Mouse (Mus musculus) MEL (cell line): ENCODE results near the gene Gsn. TPM values are rescaled to one million over a fixed set of nuclear protein-coding genes. Genes with fewer than 3 reads are reported as not detected.

ENCODE experiments used
- DNase-seq: peaks from one replicate; pipeline ENCODE4 v3.0.0; 2011; ENCODE audit warnings: low read depth, low spot score
- H3K27ac ChIP-seq: 2 replicates; pipeline ENCODE4 v1.5.1; 2012; ENCODE audit warnings: low read depth, mild to moderate bottlenecking, control low read depth, low read length, moderate library complexity; ENCODE audit not compliant: control insufficient read depth
- H3K27me3 ChIP-seq, 2 experiments: fragments of 150-350 bp in 1 of 2; sonication (generic) in 1 of 2; 2 replicates each; pipeline ENCODE4 v1.6.1; 2012; ENCODE audit warnings: low read length in 2 of 2, mild to moderate bottlenecking in 2 of 2, improper control_type of control experiment in 1 of 2, moderate library complexity in 1 of 2; ENCODE audit not compliant: insufficient read depth in 2 of 2, control insufficient read depth in 1 of 2
- H3K36me3 ChIP-seq, 2 experiments: 2 replicates each; pipeline ENCODE4 v1.6.1; 2012 to 2014; ENCODE audit warnings: low read length in 2 of 2, improper control_type of control experiment in 1 of 2, inconsistent platforms in 1 of 2, mild to moderate bottlenecking in 1 of 2; ENCODE audit not compliant: insufficient read depth in 2 of 2, control insufficient read depth in 1 of 2
- H3K4me1 ChIP-seq, 2 experiments: fragments of 150-350 bp in 1 of 2; sonication (generic) in 1 of 2; 2 replicates each; pipeline ENCODE4 v1.6.1; 2012; ENCODE audit warnings: low read length in 2 of 2, improper control_type of control experiment in 1 of 2, mild to moderate bottlenecking in 1 of 2; ENCODE audit not compliant: insufficient read depth in 2 of 2, control insufficient read depth in 1 of 2
- H3K4me3 ChIP-seq, 2 experiments: fragments of 150-350 bp in 1 of 2; sonication (generic) in 1 of 2; 2 replicates each; pipeline ENCODE4 v1.5.1; 2012; ENCODE audit warnings: low read depth in 2 of 2, low read length in 2 of 2, mild to moderate bottlenecking in 2 of 2, moderate library complexity in 2 of 2, control low read depth in 1 of 2, improper control_type of control experiment in 1 of 2; ENCODE audit not compliant: control insufficient read depth in 1 of 2, insufficient read depth in 1 of 2
- H3K79me2 ChIP-seq: 2 replicates; pipeline ENCODE4 v1.6.1; 2012; ENCODE audit warnings: mild to moderate bottlenecking, low read length, moderate library complexity; ENCODE audit not compliant: control insufficient read depth, poor library complexity, insufficient read depth
- H3K9ac ChIP-seq: 2 replicates; pipeline ENCODE4 v1.6.1; 2012; ENCODE audit warnings: low read depth, mild to moderate bottlenecking, control low read depth, low read length, moderate library complexity; ENCODE audit not compliant: control insufficient read depth, poor library complexity, severe bottlenecking
- H3K9me3 ChIP-seq: fragments of 150-350 bp; sonication (generic); replicated peaks from 2 replicates; pipeline ENCODE4 v1.6.1; 2012; ENCODE audit warnings: mild to moderate bottlenecking, low read length, improper control_type of control experiment, moderate library complexity; ENCODE audit not compliant: insufficient read depth
- CHD1 ChIP-seq: IDR thresholded peaks from 2 replicates; pipeline ENCODE4 v1.6.1; 2012; ENCODE audit warnings: low read depth, mild to moderate bottlenecking, inconsistent platforms, low read length, improper control_type of control experiment
- CTCF ChIP-seq, 3 experiments: IDR thresholded peaks in 2 of 3; conservative IDR thresholded peaks in 1 of 3; 2 replicates each; pipeline ENCODE4 v1.5.1; 2011 to 2012; ENCODE audit warnings: low read length in 3 of 3, low read depth in 2 of 3, mild to moderate bottlenecking in 2 of 3, improper control_type of control experiment in 1 of 3, inconsistent platforms in 1 of 3, mixed read lengths in 1 of 3, moderate library complexity in 1 of 3; ENCODE audit not compliant: control insufficient read depth in 1 of 3, insufficient read depth in 1 of 3, poor library complexity in 1 of 3, severe bottlenecking in 1 of 3
- E2F4 ChIP-seq: IDR thresholded peaks from 2 replicates; pipeline ENCODE4 v1.6.1; 2011; ENCODE audit warnings: low read depth, low read length, improper control_type of control experiment, borderline replicate concordance
- ELF1 ChIP-seq: IDR thresholded peaks from 2 replicates; pipeline ENCODE4 v1.6.1; 2014; ENCODE audit warnings: low read depth, mild to moderate bottlenecking, inconsistent platforms, low read length, improper control_type of control experiment, moderate library complexity
- EP300 ChIP-seq, 2 experiments: IDR thresholded peaks; 2 replicates each; pipeline ENCODE4 v1.6.1; 2011; ENCODE audit warnings: improper control_type of control experiment in 2 of 2, low read length in 2 of 2, low read depth in 1 of 2, mild to moderate bottlenecking in 1 of 2
- GATA1 ChIP-seq: IDR thresholded peaks from 2 replicates; pipeline ENCODE4 v1.6.1; 2011; ENCODE audit warnings: low read depth, low read length, improper control_type of control experiment
- JUND ChIP-seq: IDR thresholded peaks from 2 replicates; pipeline ENCODE4 v1.6.1; 2011; ENCODE audit warnings: low read depth, mild to moderate bottlenecking, improper control_type of control experiment, low read length
- MAFK ChIP-seq: IDR thresholded peaks from 2 replicates; pipeline ENCODE4 v1.6.1; 2011; ENCODE audit warnings: low read depth, mild to moderate bottlenecking, low read length, improper control_type of control experiment, borderline replicate concordance
- MAX ChIP-seq: IDR thresholded peaks from 2 replicates; pipeline ENCODE4 v1.6.1; 2011; ENCODE audit warnings: low read length, improper control_type of control experiment
- MAZ ChIP-seq: IDR thresholded peaks from 2 replicates; pipeline ENCODE4 v1.6.1; 2012; ENCODE audit warnings: low read depth, mild to moderate bottlenecking, inconsistent platforms, low read length, improper control_type of control experiment
- MEF2A ChIP-seq: IDR thresholded peaks from 2 replicates; pipeline ENCODE4 v1.6.1; 2014; ENCODE audit warnings: low read depth, mild to moderate bottlenecking, inconsistent platforms, low read length, improper control_type of control experiment; ENCODE audit not compliant: poor library complexity, insufficient replicate concordance, severe bottlenecking; ENCODE audit errors: extremely low read depth
- NELFE ChIP-seq: IDR thresholded peaks from 2 replicates; pipeline ENCODE4 v1.6.1; 2011; ENCODE audit warnings: low read depth, low read length, improper control_type of control experiment
- NRF1 ChIP-seq: IDR thresholded peaks from 2 replicates; pipeline ENCODE4 v1.6.1; 2014; ENCODE audit warnings: low read depth, mild to moderate bottlenecking, inconsistent platforms, low read length, improper control_type of control experiment, moderate library complexity; ENCODE audit not compliant: poor library complexity, insufficient read depth, severe bottlenecking
- POLR2A ChIP-seq, 2 experiments: IDR thresholded peaks; 2 replicates each; pipeline ENCODE4 v1.6.1; 2011 to 2012; ENCODE audit warnings: low read length in 2 of 2, mild to moderate bottlenecking in 2 of 2, control low read depth in 1 of 2, improper control_type of control experiment in 1 of 2, low read depth in 1 of 2, moderate library complexity in 1 of 2; ENCODE audit not compliant: control insufficient read depth in 1 of 2, insufficient read depth in 1 of 2, poor library complexity in 1 of 2
- POLR2AphosphoS2 ChIP-seq: IDR thresholded peaks from 2 replicates; pipeline ENCODE4 v1.6.1; 2011; ENCODE audit warnings: low read length, improper control_type of control experiment
- POLR2AphosphoS5 ChIP-seq: IDR thresholded peaks from 2 replicates; pipeline ENCODE4 v1.6.1; 2012; ENCODE audit warnings: low read depth, borderline replicate concordance, mild to moderate bottlenecking, inconsistent platforms, low read length, moderate library complexity, mixed read lengths
- SIN3A ChIP-seq: IDR thresholded peaks from 2 replicates; pipeline ENCODE4 v1.6.1; 2012; ENCODE audit warnings: low read length, improper control_type of control experiment, inconsistent platforms
- SMC3 ChIP-seq: IDR thresholded peaks from 2 replicates; pipeline ENCODE4 v1.6.1; 2011; ENCODE audit warnings: low read depth, low read length, improper control_type of control experiment
- TBP ChIP-seq: IDR thresholded peaks from 2 replicates; pipeline ENCODE4 v1.8.0; 2011; ENCODE audit warnings: low read depth, low read length, improper control_type of control experiment
- TCF12 ChIP-seq: IDR thresholded peaks from 2 replicates; pipeline ENCODE4 v1.6.1; 2014; ENCODE audit warnings: low read depth, mild to moderate bottlenecking, inconsistent platforms, low read length, improper control_type of control experiment, moderate library complexity
- UBTF ChIP-seq: IDR thresholded peaks from 2 replicates; pipeline ENCODE4 v1.6.1; 2012; ENCODE audit warnings: low read depth, mild to moderate bottlenecking, inconsistent platforms, low read length, improper control_type of control experiment, moderate library complexity, borderline replicate concordance; ENCODE audit not compliant: insufficient read depth
- ZKSCAN1 ChIP-seq: IDR thresholded peaks from 2 replicates; pipeline ENCODE4 v1.6.1; 2012; ENCODE audit warnings: low read depth, mild to moderate bottlenecking, inconsistent platforms, low read length, improper control_type of control experiment, moderate library complexity
- ZMIZ1 ChIP-seq: IDR thresholded peaks from 2 replicates; pipeline ENCODE4 v1.6.1; 2012; ENCODE audit warnings: low read depth, mild to moderate bottlenecking, inconsistent platforms, low read length, improper control_type of control experiment, moderate library complexity
- polyA plus RNA-seq, 2 experiments: library from polyadenylated mRNA; stranded (reverse) in 1 of 2; unstranded in 1 of 2; fragments of >175 nt in 1 of 2; fragments of >200 nt in 1 of 2; gene quantifications; 2 replicates each; pipeline versions ENCODE4 v1.2.1 to v1.2.4; 2012; ENCODE audit warnings: low replicate concordance in 2 of 2, low read depth in 1 of 2; ENCODE audit not compliant: insufficient read length in 2 of 2, insufficient read depth in 1 of 2, missing spikeins in 1 of 2
- total RNA-seq: library from RNA; depleted of rRNA; stranded (reverse); fragments of 300-350 nt; gene quantifications from 2 replicates; pipeline ENCODE4 v1.2.3, GENCODE M21; 2012

Gene Gsn
- total and polyA plus RNA-seq, 3 experiments: 8.0 to 8.2 TPM; not detected in 1

DNA sequence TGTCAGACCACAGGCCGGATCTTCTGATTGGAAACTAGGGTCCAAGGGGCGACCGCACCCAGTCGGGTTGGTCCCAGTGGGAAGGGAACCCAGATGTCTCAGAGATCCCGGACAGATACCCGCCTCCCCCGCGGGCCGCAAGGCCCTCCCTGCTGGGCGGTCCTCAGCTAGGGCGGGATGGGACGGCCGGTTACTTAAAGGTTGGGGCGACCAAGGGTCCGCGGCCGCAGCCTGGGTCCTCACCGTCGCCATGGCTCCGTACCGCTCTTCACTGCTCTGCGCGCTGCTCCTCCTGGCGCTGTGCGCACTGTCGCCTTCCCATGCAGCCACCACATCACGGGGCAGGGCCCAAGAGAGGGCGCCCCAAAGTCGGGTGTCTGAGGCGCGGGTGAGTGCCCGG lies 26.0 kb downstream of the Gsn start:
- Histone ChIP-seq H3K36me3 (no peaks in the 10 kb centered on the region), H3K4me1 (no peaks in the 10 kb centered on the region), H3K4me3 (peak overlapping the region in 1 of 2 experiments; percentile 15; a peak in 2 of 4 replicates), H3K27ac (no peak overlapping the region), H3K9ac (no peak overlapping the region), H3K79me2 (no peaks in the 10 kb centered on the region), H3K27me3 (peaks cover 3 to 8% of the 10 kb centered on the region in 2 experiments; a peak in 3 of 4 replicates), H3K9me3 (no peaks in the 10 kb centered on the region)
- TF ChIP-seq MAX (no peak), MEF2A (no peak), E2F4 (no peak), CHD1 (no peak), CTCF (IDR thresholded peaks at IDR 0.05 in 2 of 3, conservative IDR thresholded peaks at IDR 0.05 in 1 of 3; ENCODE audit: control insufficient read depth in 1 of 3, insufficient read depth in 1 of 3, low read depth in 2 of 3, low read length in 3 of 3, poor library complexity in 1 of 3, severe bottlenecking in 1 of 3) (no peak), SIN3A (no peak), TCF12 (no peak), POLR2AphosphoS2 (no peak), EP300 (IDR thresholded peaks at IDR 0.05; ENCODE audit: low read depth in 1 of 2, low read length in 2 of 2) (no peak), MAFK (no peak), UBTF (no peak), NRF1 (no peak), POLR2AphosphoS5 (no peak), TBP (no peak), ZMIZ1 (no peak), SMC3 (no peak)
- no peak for DNase-seq

- H3K4me1 ChIP-seq: no peaks in the 10 kb centered on the region
- no peak overlapping the region for H3K4me3 ChIP-seq
- peaks cover 3 to 8% of the 10 kb centered on the region in 2 experiments; a peak in 3 of 4 replicates for H3K27me3 ChIP-seq
- H3K36me3 ChIP-seq: no peaks in the 10 kb centered on the region
- H3K27ac ChIP-seq: no peak overlapping the region
- DNase-seq: no peak
- H3K9ac ChIP-seq: no peak overlapping the region
- H3K79me2 ChIP-seq: no peaks in the 10 kb centered on the region
- no peaks in the 10 kb centered on the region for H3K9me3 ChIP-seq
- TF ChIP-seq NELFE (no peak), JUND (no peak), ELF1 (no peak), MAZ (no peak), NRF1 (no peak), GATA1 (no peak), POLR2A (IDR thresholded peaks at IDR 0.05; ENCODE audit: control insufficient read depth in 1 of 2, insufficient read depth in 1 of 2, low read depth in 1 of 2, low read length in 2 of 2, poor library complexity in 1 of 2) (no peak), MAX (no peak), ZKSCAN1 (no peak)
Observed at GRCm38 (mm10) chr2:35283997-35284396, 27.8 kb downstream of the Gsn start.
